Mouse (Mus musculus): ENCODE results near the gene Paqr7.

The Paqr7 gene

GRCm38 (mm10) chr4:134503686-134504357 lies 7.3 kb downstream of the Paqr7 start:
- no peak for DNase-seq (ENCODE audit: low read depth, low spot score)

GRCm38 (mm10) chr4:134505303-134505789 lies 8.8 kb downstream of the Paqr7 start:
- DNase-seq (ENCODE audit: low read depth, low spot score), result no peak

GRCm38 (mm10) chr4:134505966-134506594 lies 9.6 kb downstream of the Paqr7 start:
- no peak for DNase-seq (ENCODE audit: low read depth, low spot score)

- DNase-seq (ENCODE audit: low read depth, low spot score), result no peak
Observed at GRCm38 (mm10) chr4:134506713-134507112, 10.2 kb downstream of the Paqr7 start.

GRCm38 (mm10) chr4:134510396-134510795 lies 13.9 kb downstream of the Paqr7 start:
- DNase-seq (ENCODE audit: low read depth, low spot score), result no peak

- peak; percentile 83 for DNase-seq (ENCODE audit: low read depth, low spot score)
Observed at GRCm38 (mm10) chr4:134510845-134511411, 14.4 kb downstream of the Paqr7 start, which contains the start of gene Aunip. Gene Aunip, plus strand, starts transcription at chr4:134510999.

- no peak for DNase-seq (ENCODE audit: low read depth, low spot score)
Observed at GRCm38 (mm10) chr4:134511730-134512129, 15.2 kb downstream of the Paqr7 start.

GRCm38 (mm10) chr4:134512798-134513197 lies 16.3 kb downstream of the Paqr7 start:
- no peak for DNase-seq (ENCODE audit: low read depth, low spot score)

- DNase-seq (ENCODE audit: low read depth, low spot score), result no peak
Observed at GRCm38 (mm10) chr4:134514309-134514930, 17.9 kb downstream of the Paqr7 start.

- DNase-seq (ENCODE audit: low read depth, low spot score), result no peak
Observed at GRCm38 (mm10) chr4:134515614-134516013, 19.1 kb downstream of the Paqr7 start.

GRCm38 (mm10) chr4:134516981-134517380 lies 20.5 kb downstream of the Paqr7 start:
- no peak for DNase-seq (ENCODE audit: low read depth, low spot score)

- no peak for DNase-seq (ENCODE audit: low read depth, low spot score)
Observed at GRCm38 (mm10) chr4:134517719-134518118, 21.2 kb downstream of the Paqr7 start.

GRCm38 (mm10) chr4:134518541-134518940 lies 22.0 kb downstream of the Paqr7 start:
- DNase-seq (ENCODE audit: low read depth, low spot score), result no peak

- no peak for DNase-seq (ENCODE audit: low read depth, low spot score)
Observed at GRCm38 (mm10) chr4:134519281-134519680, 22.8 kb downstream of the Paqr7 start.

GRCm38 (mm10) chr4:134523447-134523846 lies 26.9 kb downstream of the Paqr7 start:
- no peak for DNase-seq (ENCODE audit: low read depth, low spot score)

- no peak for DNase-seq (ENCODE audit: low read depth, low spot score)
Observed at GRCm38 (mm10) chr4:134525806-134526205, 29.3 kb downstream of the Paqr7 start.

- DNase-seq (ENCODE audit: low read depth, low spot score), result no peak
Observed at GRCm38 (mm10) chr4:134526220-134526619, 29.7 kb downstream of the Paqr7 start.

- no peak for DNase-seq (ENCODE audit: low read depth, low spot score)
Observed at GRCm38 (mm10) chr4:134532928-134533327, 36.4 kb downstream of the Paqr7 start.

- DNase-seq (ENCODE audit: low read depth, low spot score), result no peak
Observed at GRCm38 (mm10) chr4:134533421-134533820, 36.9 kb downstream of the Paqr7 start.

GRCm38 (mm10) chr4:134534124-134534886 lies 37.8 kb downstream of the Paqr7 start:
- DNase-seq (ENCODE audit: low read depth, low spot score), result peak; percentile 58

Data from c-Kit-negative CD71-positive TER-119-positive erythroid progenitor cells, embryonic 14.5 days (primary cell).